Mouse (Mus musculus) stomach, embryonic 16.5 days (tissue): ENCODE results near the gene Tmem120b. TPM values are rescaled to one million over a fixed set of nuclear protein-coding genes. Genes with fewer than 3 reads are reported as not detected.
A peak's percentile ranks its signal among the peaks of the same experiment; 100 is the strongest.
"Not testable (repeated sequence)": the region's sequence is repeated elsewhere in the genome, so short reads cannot be mapped to it uniquely, and the experiment has no call there.

Source experiments
- ATAC-seq: fragments of 200-750 bp; cut with Nextera tagmentation; 2 replicates; pipeline ENCODE4 v1.8.0; 2017; ENCODE audit warnings: moderate number of reproducible peaks, moderate TSS enrichment; ENCODE audit not compliant: insufficient read depth, low FRiP score
- H3K27ac ChIP-seq: fragments of 300-500 bp; sonication (generic); 2 replicates; pipeline ENCODE4 v1.5.1; 2014; ENCODE audit warnings: low read length
- H3K27me3 ChIP-seq: fragments of 300-500 bp; sonication (generic); 2 replicates; pipeline ENCODE4 v1.6.1; 2014; ENCODE audit warnings: low read length, control low read depth, mixed read lengths; ENCODE audit not compliant: control insufficient read depth, insufficient read depth
- H3K36me3 ChIP-seq: fragments of 300-500 bp; sonication (generic); 2 replicates; pipeline ENCODE4 v1.6.1; 2014; ENCODE audit warnings: low read length; ENCODE audit not compliant: control insufficient read depth, insufficient read depth
- H3K4me1 ChIP-seq: fragments of 300-500 bp; sonication (generic); 2 replicates; pipeline ENCODE4 v1.6.1; 2014; ENCODE audit warnings: low read length, control low read depth, mixed read lengths; ENCODE audit not compliant: control insufficient read depth, insufficient read depth
- H3K4me2 ChIP-seq: fragments of 300-500 bp; sonication (generic); 2 replicates; pipeline ENCODE4 v1.6.1; 2014; ENCODE audit warnings: low read depth, low read length, mixed read lengths
- H3K4me3 ChIP-seq: fragments of 300-500 bp; sonication (generic); replicated peaks from 2 replicates; pipeline ENCODE4 v1.5.1; 2014; ENCODE audit warnings: mild to moderate bottlenecking, low read length
- H3K9ac ChIP-seq: fragments of 300-500 bp; sonication (generic); 2 replicates; pipeline ENCODE4 v1.6.1; 2014; ENCODE audit warnings: low read length
- H3K9me3 ChIP-seq: fragments of 300-500 bp; sonication (generic); replicated peaks from 2 replicates; pipeline ENCODE4 v1.6.1; 2016; ENCODE audit warnings: low read length, control low read depth; ENCODE audit not compliant: control insufficient read depth
- WGBS: fragments of 180-500 bp; shearing (Covaris S2); extraction: QIAGEN DNeasy Blood & Tissue Kit; methylation state at CpG from one replicate; pipeline ENCODE4 v1.1.7; 2014; 5-methylcytosine and 5-hydroxymethylcytosine counted together
- polyA plus RNA-seq: library from polyadenylated mRNA; unstranded; fragments of >200 nt; fragmentation: Nextera tagmentation; extraction: Ambion mirVana; gene quantifications from 2 replicates; pipeline ENCODE4 v1.2.1, GENCODE M21; 2015

Tmem120b gene
- polyA plus RNA-seq, 1 experiment from 2014 or later: 15.3 TPM

DNA sequence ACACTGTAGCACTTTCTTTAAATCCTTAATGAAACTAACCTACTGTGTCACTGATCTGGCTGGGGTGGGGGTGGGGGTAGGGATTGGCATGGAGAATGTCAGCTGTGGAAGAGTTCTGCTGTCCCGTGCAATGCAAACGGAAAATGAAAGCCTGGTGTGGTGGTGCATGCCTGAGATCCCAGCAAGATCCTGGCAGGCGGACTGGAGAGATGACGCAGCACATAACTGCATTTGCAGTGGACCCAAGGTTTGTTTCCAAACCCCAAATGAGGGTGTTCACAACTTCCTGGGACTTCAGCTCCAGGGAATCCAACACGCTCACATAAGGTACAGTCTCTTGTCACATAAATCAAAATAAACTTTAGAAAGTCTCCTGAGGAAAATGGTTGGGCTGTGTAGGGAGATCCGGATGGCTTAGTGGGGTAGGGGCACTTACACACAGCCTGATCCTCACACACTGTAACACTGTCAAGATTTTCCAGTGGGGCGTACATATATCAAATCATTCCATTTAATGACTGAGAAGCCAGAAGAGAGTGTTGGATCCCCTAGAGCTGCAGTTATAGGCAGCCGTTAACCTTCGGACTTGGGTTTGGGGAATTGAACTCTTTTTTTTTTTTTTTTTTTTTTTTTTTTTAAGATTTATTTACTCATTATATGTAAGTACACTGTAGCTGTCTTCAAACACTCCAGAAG lies 7.4 kb upstream of the Tmem120b start:
- H3K4me1 ChIP-seq: peaks cover 13% of the 10 kb centered on the region
- peak overlapping the region; percentile 64 for H3K27ac ChIP-seq
- 56% methylated on average over 9 of the region's 9 CpGs for WGBS
- H3K36me3 ChIP-seq: no peaks in the 10 kb centered on the region
- no peak for ATAC-seq
- peak overlapping the region; percentile 34 for H3K4me2 ChIP-seq
- H3K9ac ChIP-seq: no peak overlapping the region; the same call in 1 of the 2 replicates
- H3K9me3 ChIP-seq: no peaks in the 10 kb centered on the region
- H3K4me3 ChIP-seq: no peak overlapping the region
- no peaks in the 10 kb centered on the region for H3K27me3 ChIP-seq

- H3K36me3 ChIP-seq, H3K9ac ChIP-seq, H3K9me3 ChIP-seq, H3K4me3 ChIP-seq, H3K27ac ChIP-seq, H3K4me2 ChIP-seq, H3K27me3 ChIP-seq, ATAC-seq: not testable (repeated sequence)
- 77% methylated on average over 6 of the region's 6 CpGs for WGBS
- H3K4me1 ChIP-seq: peaks cover 13% of the 10 kb centered on the region
These were observed 6.8 kb upstream of the Tmem120b start for GRCm38 (mm10) chr5:123061402-123061749.

DNA sequence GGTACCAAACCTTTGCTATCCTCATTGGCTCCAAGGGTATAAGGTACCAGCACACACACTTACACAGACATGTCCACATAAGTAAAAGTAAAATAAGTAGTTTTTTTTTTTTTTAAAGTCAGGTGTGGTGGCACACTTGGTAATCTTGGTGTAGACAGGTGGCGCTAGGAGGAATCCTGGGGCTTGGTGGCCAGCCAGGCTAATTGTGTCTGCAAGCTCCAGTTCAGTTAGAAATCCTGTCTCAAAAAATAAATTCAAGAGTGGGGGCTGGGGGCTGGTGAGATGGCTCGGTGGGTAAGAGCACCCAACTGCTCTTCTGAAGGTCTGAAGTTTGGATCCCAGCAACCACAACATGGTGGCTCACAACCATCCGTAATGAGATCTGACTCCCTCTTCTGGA lies 5.1 kb upstream of the Tmem120b start:
- WGBS: 79% methylated on average over 3 of the region's 3 CpGs
- Histone ChIP-seq H3K4me2 (no peak overlapping the region), H3K27ac (no peak overlapping the region), H3K36me3 (no peaks in the 10 kb centered on the region), H3K4me3 (no peak overlapping the region), H3K9ac (no peak overlapping the region), H3K9me3 (no peaks in the 10 kb centered on the region), H3K27me3 (no peaks in the 10 kb centered on the region), H3K4me1 (peaks cover 13% of the 10 kb centered on the region)
- ATAC-seq: no peak

- H3K36me3 ChIP-seq: no peaks in the 10 kb centered on the region
- H3K27ac ChIP-seq: no peak overlapping the region
These were observed 4.0 kb upstream of the Tmem120b start for GRCm38 (mm10) chr5:123064207-123064606.

GRCm38 (mm10) chr5:123067395-123067995 lies 720 bp upstream of the Tmem120b start:
- no peaks in the 10 kb centered on the region for H3K27me3 ChIP-seq
- no peak overlapping the region for H3K4me2 ChIP-seq
- H3K36me3 ChIP-seq: no peaks in the 10 kb centered on the region
- no peak overlapping the region for H3K27ac ChIP-seq
- no peaks in the 10 kb centered on the region for H3K4me1 ChIP-seq
- no peak overlapping the region for H3K9ac ChIP-seq
- peak; percentile 61; the same call in 1 of the 2 replicates for ATAC-seq
- WGBS: 13% methylated on average over 6 of the region's 6 CpGs
- no peaks in the 10 kb centered on the region for H3K9me3 ChIP-seq
- no peak overlapping the region for H3K4me3 ChIP-seq

More at GRCm38 (mm10) chr5:123064207-123064606, 4.0 kb upstream of the Tmem120b start:
- H3K4me1 ChIP-seq: peaks cover 6% of the 10 kb centered on the region
- H3K4me3 ChIP-seq: no peak overlapping the region
- no peaks in the 10 kb centered on the region for H3K9me3 ChIP-seq
- no peak overlapping the region for H3K9ac ChIP-seq
- no peak overlapping the region for H3K4me2 ChIP-seq
- WGBS: 29% methylated on average over 6 of the region's 6 CpGs
- ATAC-seq: no peak
- H3K27me3 ChIP-seq: no peaks in the 10 kb centered on the region

GRCm38 (mm10) chr5:123068714-123069113 lies 499 bp downstream of the Tmem120b start:
- Histone ChIP-seq H3K27me3 (no peaks in the 10 kb centered on the region), H3K27ac (no peak overlapping the region), H3K9me3 (no peaks in the 10 kb centered on the region), H3K4me2 (no peak overlapping the region), H3K4me1 (no peaks in the 10 kb centered on the region), H3K4me3 (no peak overlapping the region), H3K9ac (no peak overlapping the region), H3K36me3 (no peaks in the 10 kb centered on the region)
- no peak for ATAC-seq
- 94% methylated on average over 2 of the region's 2 CpGs for WGBS

DNA sequence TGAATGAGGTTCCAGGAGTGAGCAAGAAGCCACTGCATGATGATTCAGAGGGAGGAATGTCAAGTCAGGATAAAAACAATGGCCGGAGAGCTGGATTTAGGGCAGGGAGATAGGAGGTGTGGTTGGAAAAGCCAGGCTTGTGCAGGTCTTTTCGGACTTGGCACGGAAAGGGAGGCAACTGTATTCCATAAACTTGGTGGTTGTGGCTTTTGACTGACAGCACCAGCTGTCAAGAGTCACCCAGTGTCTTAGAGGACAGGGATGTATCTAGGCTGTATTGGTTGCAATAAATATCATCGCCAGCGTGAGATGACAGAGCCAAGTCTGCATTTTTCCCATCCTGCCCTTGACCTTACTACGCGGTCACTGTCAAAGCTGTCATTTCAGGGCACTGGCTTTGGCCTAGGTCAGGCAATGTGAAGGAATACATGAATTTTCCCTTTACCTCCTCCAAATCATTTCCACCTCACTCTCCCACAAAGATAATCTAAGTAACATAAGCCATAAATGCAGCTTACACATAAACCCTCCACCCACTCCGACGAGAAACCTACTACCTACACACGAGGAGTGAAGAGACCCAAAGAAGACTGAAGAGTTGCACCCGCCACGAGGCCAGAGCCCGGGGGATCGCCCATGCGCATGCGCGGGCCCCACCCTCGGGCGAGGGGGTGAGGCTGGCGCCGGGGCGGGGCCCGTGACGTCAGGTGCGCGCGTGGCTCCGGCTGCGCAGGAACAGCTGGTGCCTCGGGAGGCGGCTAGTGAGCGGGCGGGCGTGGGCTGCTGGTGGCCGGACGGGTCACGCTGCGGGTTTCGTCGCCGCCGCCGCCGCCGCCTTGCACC lies 7.6 kb downstream of the Tmem120b start:
- Histone ChIP-seq H3K27ac (peak overlapping the region; percentile 69), H3K4me1 (peaks cover 21% of the 10 kb centered on the region), H3K27me3 (no peaks in the 10 kb centered on the region), H3K4me2 (peak overlapping the region; percentile 84), H3K9ac (peak overlapping the region; percentile 80), H3K36me3 (no peaks in the 10 kb centered on the region), H3K4me3 (peak overlapping the region; percentile 69), H3K9me3 (no peaks in the 10 kb centered on the region)
- peak; percentile 96 for ATAC-seq
- WGBS: 6% methylated on average over 45 of the region's 45 CpGs

DNA sequence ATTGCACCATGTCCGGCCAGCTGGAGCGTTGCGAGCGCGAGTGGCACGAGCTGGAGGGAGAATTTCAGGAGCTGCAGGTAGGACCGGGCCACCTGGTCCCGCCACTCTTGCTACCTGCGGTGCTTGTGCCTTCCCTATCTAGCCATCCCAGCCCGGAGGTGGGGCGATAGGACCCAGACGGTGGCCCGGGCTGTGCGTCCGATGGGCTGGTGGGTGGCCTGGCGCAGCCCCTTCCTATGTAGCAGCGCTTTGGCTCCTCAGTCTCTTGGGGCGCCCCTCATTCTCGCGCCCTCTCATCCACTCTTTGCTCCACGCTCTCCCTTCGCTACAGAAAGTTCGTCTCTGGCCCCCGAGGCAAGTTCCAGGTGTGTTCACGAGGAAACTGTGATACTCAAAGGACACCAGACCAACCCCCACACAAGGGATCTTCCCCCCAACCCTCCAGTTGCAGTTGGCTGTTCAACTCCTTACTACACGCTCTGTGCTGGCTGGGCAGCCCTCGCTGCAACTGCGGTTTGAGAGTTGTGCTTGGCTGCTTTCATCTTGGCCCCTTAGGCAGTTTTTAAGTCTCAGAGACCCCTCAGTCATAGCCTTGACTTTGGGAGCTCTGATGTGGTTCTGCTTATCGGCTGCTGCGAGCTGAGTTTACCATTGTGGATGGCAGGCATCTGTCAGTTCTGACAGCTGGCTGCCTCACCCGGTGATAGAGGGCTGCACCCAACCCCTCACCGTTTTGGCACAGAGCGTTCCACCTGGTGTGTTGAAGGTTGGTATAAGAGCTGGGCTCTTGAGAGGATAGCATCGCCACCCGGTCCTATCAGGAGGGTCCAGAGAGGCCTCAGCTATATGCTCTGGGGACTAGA lies 8.4 kb downstream of the Tmem120b start:
- 3% methylated on average over 35 of the region's 35 CpGs for WGBS
- Histone ChIP-seq H3K27ac (peak overlapping the region; percentile 69; the same call in 1 of the 2 replicates), H3K36me3 (no peaks in the 10 kb centered on the region), H3K4me1 (peaks cover 21% of the 10 kb centered on the region), H3K9ac (peak overlapping the region; percentile 80), H3K4me2 (peak overlapping the region; percentile 84), H3K4me3 (peak overlapping the region; percentile 69), H3K27me3 (no peaks in the 10 kb centered on the region), H3K9me3 (no peaks in the 10 kb centered on the region)
- peak; percentile 83 for ATAC-seq
